Mouse (Mus musculus): ENCODE results near the gene Tbc1d17. TPM values are rescaled to one million over a fixed set of nuclear protein-coding genes. Genes with fewer than 3 reads are reported as not detected.

Gene Tbc1d17
- polyA plus RNA-seq, 1 experiment from 2014 or later = 28.2 TPM

DNA sequence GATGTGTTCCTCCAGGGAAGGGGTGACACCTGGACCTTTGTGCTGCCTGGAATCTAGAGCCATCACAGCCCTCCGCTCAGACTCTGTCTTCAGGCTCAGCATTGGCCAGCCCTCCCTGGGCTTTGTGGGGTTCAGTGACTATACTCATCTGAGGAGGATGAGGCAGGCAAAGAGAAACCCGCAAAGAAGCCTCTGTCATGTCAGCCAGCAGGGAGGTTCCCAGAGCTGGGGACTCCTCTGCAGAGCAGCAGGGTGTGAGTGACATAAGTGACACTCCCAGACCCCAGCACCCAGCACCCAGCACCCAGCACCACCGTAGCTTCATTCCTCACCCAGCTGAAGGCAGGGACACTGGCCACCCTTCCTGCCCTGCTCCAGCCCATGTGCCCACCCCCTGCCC, 59.3 kb downstream of the Tbc1d17 start:
- 73% methylated on average over 3 of the region's 3 CpGs for WGBS (ENCODE audit: insufficient replicate concordance)
- no peak overlapping the region for H3K9ac ChIP-seq (replicated peaks)
- no peaks in the 10 kb centered on the region for H3K27me3 ChIP-seq (ENCODE audit: insufficient read depth, low read length)
- H3K27ac ChIP-seq (ENCODE audit: low read depth) = no peak overlapping the region
- DNase-seq (no peak), ATAC-seq (no peak)
- H3K4me1 ChIP-seq (ENCODE audit: insufficient read depth) = no peaks in the 10 kb centered on the region
- H3K36me3 ChIP-seq (replicated peaks; ENCODE audit: insufficient read depth, low read length) = no peaks in the 10 kb centered on the region
- H3K4me3 ChIP-seq (ENCODE audit: low read depth, low read length) = no peak overlapping the region
- H3K4me2 ChIP-seq (ENCODE audit: low read depth, low read length) = no peak overlapping the region
- TF ChIP-seq EP300 (IDR thresholded peaks at IDR 0.05; ENCODE audit: low read depth) (no peak), CTCF (IDR thresholded peaks at IDR 0.05; ENCODE audit: low read depth) (no peak)
- no peaks in the 10 kb centered on the region for H3K9me3 ChIP-seq (ENCODE audit: low read length)

MicroRNAs within 50 kb of the gene (microRNA counts, 519-probe panel; counts per million panel counts)
- microRNA mmu-miR-707 = not detected

Small RNA genes within 50 kb of the gene (microRNA-seq; reads per million reads assigned to microRNA genes)
- not detected for gene Mir707

Other genes starting within 250 kb of the Tbc1d17 start
- 1.5 and 2.1 TPM in 2 replicates for gene Myh14, start 178.2 kb downstream of the Tbc1d17 start, polyA plus RNA-seq (2015; fragmentation: Nextera tagmentation; extraction: Ambion mirVana)
- not detected in 2 replicates for gene Izumo2, start 140.3 kb downstream of the Tbc1d17 start, polyA plus RNA-seq (2015; fragmentation: Nextera tagmentation; extraction: Ambion mirVana)
- gene Vrk3, start 100.7 kb downstream of the Tbc1d17 start, polyA plus RNA-seq (2015; fragmentation: Nextera tagmentation; extraction: Ambion mirVana) = 19.1 and 19.3 TPM in 2 replicates
- 0.14 and 0.24 TPM in 2 replicates for gene Zfp473, start 98.0 kb downstream of the Tbc1d17 start, polyA plus RNA-seq (2015; fragmentation: Nextera tagmentation; extraction: Ambion mirVana)
- 19.6 and 21.4 TPM in 2 replicates for gene Nup62, start 33.0 kb downstream of the Tbc1d17 start, polyA plus RNA-seq (2015; fragmentation: Nextera tagmentation; extraction: Ambion mirVana)
- 0.83 and 1.0 TPM in 2 replicates for gene Il4i1, start 32.7 kb downstream of the Tbc1d17 start, polyA plus RNA-seq (2015; fragmentation: Nextera tagmentation; extraction: Ambion mirVana)
- gene Atf5, start 32.4 kb downstream of the Tbc1d17 start, polyA plus RNA-seq (2015; fragmentation: Nextera tagmentation; extraction: Ambion mirVana) = 66.6 and 72.5 TPM in 2 replicates
- 36.9 and 38.6 TPM in 2 replicates for gene Akt1s1, start 88 bp downstream of the Tbc1d17 start, polyA plus RNA-seq (2015; fragmentation: Nextera tagmentation; extraction: Ambion mirVana)
- gene Pnkp, start 8.1 kb upstream of the Tbc1d17 start, polyA plus RNA-seq (2015; fragmentation: Nextera tagmentation; extraction: Ambion mirVana) = 25.6 and 27.9 TPM in 2 replicates
- 43.5 and 49.8 TPM in 2 replicates for gene Ptov1, start 20.7 kb upstream of the Tbc1d17 start, polyA plus RNA-seq (2015; fragmentation: Nextera tagmentation; extraction: Ambion mirVana)
- 35.6 and 37.7 TPM in 2 replicates for gene Med25, start 43.6 kb upstream of the Tbc1d17 start, polyA plus RNA-seq (2015; fragmentation: Nextera tagmentation; extraction: Ambion mirVana)
- gene Fuz, start 47.0 kb upstream of the Tbc1d17 start, polyA plus RNA-seq (2015; fragmentation: Nextera tagmentation; extraction: Ambion mirVana) = 4.1 and 4.4 TPM in 2 replicates
- gene Ap2a1, start 80.4 kb upstream of the Tbc1d17 start, polyA plus RNA-seq (2015; fragmentation: Nextera tagmentation; extraction: Ambion mirVana) = 25.6 and 29.5 TPM in 2 replicates
- 0.06 TPM in 1 of 2 replicates, not detected in the other for gene Tsks, start 94.1 kb upstream of the Tbc1d17 start, polyA plus RNA-seq (2015; fragmentation: Nextera tagmentation; extraction: Ambion mirVana)
- 0.98 and 1.1 TPM in 2 replicates for gene Cpt1c, start 125.8 kb upstream of the Tbc1d17 start, polyA plus RNA-seq (2015; fragmentation: Nextera tagmentation; extraction: Ambion mirVana)
- 73.2 and 76.8 TPM in 2 replicates for gene Prmt1, start 137.5 kb upstream of the Tbc1d17 start, polyA plus RNA-seq (2015; fragmentation: Nextera tagmentation; extraction: Ambion mirVana)
- 35.9 and 38.0 TPM in 2 replicates for gene Irf3, start 148.6 kb upstream of the Tbc1d17 start, polyA plus RNA-seq (2015; fragmentation: Nextera tagmentation; extraction: Ambion mirVana)
- 11.7 and 13.1 TPM in 2 replicates for gene Bcl2l12, start 149.6 kb upstream of the Tbc1d17 start, polyA plus RNA-seq (2015; fragmentation: Nextera tagmentation; extraction: Ambion mirVana)
- gene Scaf1, start 167.3 kb upstream of the Tbc1d17 start, polyA plus RNA-seq (2015; fragmentation: Nextera tagmentation; extraction: Ambion mirVana) = 7.5 and 8.1 TPM in 2 replicates
- 25.4 and 31.4 TPM in 2 replicates for gene Rras, start 168.9 kb upstream of the Tbc1d17 start, polyA plus RNA-seq (2015; fragmentation: Nextera tagmentation; extraction: Ambion mirVana)
- gene Prr12, start 203.8 kb upstream of the Tbc1d17 start, polyA plus RNA-seq (2015; fragmentation: Nextera tagmentation; extraction: Ambion mirVana) = 1.6 and 1.7 TPM in 2 replicates
- gene Nosip, start 213.3 kb upstream of the Tbc1d17 start, polyA plus RNA-seq (2015; fragmentation: Nextera tagmentation; extraction: Ambion mirVana) = 22.2 and 22.6 TPM in 2 replicates
- 19.7 and 20.4 TPM in 2 replicates for gene Prrg2, start 213.6 kb upstream of the Tbc1d17 start, polyA plus RNA-seq (2015; fragmentation: Nextera tagmentation; extraction: Ambion mirVana)
- 17.1 and 17.9 TPM in 2 replicates for gene Rcn3, start 243.1 kb upstream of the Tbc1d17 start, polyA plus RNA-seq (2015; fragmentation: Nextera tagmentation; extraction: Ambion mirVana)